Mouse (Mus musculus) left cerebral cortex, adult 2 months (tissue): ENCODE measurements around the gene S1pr4. TPM values are rescaled to one million over a fixed set of nuclear protein-coding genes. Genes with fewer than 3 reads are reported as not detected.

Experiments
- DNase-seq, 2 experiments: peaks; one replicate each; pipeline ENCODE4 v3.0.0; 2021 to 2022; ENCODE audit warnings: low spot score in 2 of 2, mixed read lengths in 1 of 2; ENCODE audit errors: extremely low spot score in 1 of 2
- H3K27ac ChIP-seq: fragments of 200-600 bp; 2 replicates; pipeline ENCODE4 v1.8.1; 2022
- H3K4me3 ChIP-seq: fragments of 200-600 bp; 2 replicates; pipeline ENCODE4 v1.8.1; 2022
- CTCF ChIP-seq: fragments of 200-600 bp; IDR thresholded peaks from 2 replicates; pipeline ENCODE4 v1.8.1; 2022; ENCODE audit warnings: antibody characterized with exemption, mild to moderate bottlenecking, moderate library complexity
- intact Hi-C: fragments of 180-260 bp; cut with DNase I; formaldehyde crosslinking; loops from one replicate; pipeline ENCODE4 v1.15.1; 2025
- total RNA-seq, 2 experiments: library from RNA; stranded (reverse); gene quantifications; 2 replicates each; pipeline ENCODE4 v1.2.3; 2021

S1pr4 gene
- total RNA-seq, 2 experiments from 2014 or later: 0.56 to 0.70 TPM

- intact Hi-C loops: no loop called here
- Histone ChIP-seq H3K4me3 (no peak overlapping the region), H3K27ac (no peak overlapping the region)
- no peak for TF ChIP-seq CTCF
- peak in 1 of 2 experiments; percentile 13 for DNase-seq
Measured at GRCm38 (mm10) chr10:81460471-81460870, 39.5 kb downstream of the S1pr4 start.

DNA sequence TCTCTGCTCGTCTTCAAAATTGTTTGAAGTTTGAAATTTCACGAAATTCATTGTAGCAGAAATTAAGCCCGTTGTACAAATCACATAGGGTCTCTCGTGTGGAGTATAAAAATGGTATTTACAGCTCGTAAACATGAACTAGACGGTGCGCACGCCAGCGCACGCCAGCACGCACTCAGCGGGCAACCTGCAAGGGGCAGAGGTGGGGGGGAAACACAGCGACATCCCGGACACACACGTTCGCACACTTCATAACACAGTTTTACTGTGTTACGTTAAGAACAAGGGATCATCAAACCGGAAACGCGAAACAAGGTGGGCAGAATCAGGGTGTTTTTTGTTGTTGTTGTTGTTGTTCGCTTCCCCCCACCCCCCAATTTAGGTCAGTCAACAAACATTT lies 40.5 kb downstream of the S1pr4 start:
- intact Hi-C loops: no loop called here

DNA sequence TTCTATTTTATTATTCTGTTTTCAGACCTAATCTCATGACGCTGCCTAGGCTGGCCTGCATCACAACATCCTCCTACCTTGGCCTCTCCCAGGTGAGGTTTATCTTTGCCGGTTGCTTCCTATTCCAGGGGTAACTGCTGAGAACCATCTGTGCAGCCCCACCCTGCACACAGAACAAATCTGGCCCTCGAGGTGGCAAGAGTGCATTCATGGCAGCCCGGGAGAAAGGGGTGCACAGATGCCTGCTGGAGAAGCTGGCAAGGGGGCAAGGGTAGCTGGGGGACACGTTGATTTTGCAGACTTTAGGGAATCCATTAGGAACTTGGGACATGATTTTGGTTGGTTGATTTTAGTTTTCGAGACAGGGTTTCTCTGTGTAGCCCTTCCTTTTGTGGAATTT lies 41.7 kb downstream of the S1pr4 start:
- intact Hi-C loops: no loop called here
- H3K27ac ChIP-seq: no peak overlapping the region
- peak in 1 of 2 experiments; percentile 11 for DNase-seq
- no peak overlapping the region for H3K4me3 ChIP-seq
- no peak for TF ChIP-seq CTCF

More for the DNA sequence above, 40.5 kb downstream of the S1pr4 start:
- no peak overlapping the region for H3K4me3 ChIP-seq
- TF ChIP-seq CTCF: no peak
- no peak for DNase-seq
- H3K27ac ChIP-seq: no peak overlapping the region

GRCm38 (mm10) chr10:81457624-81458023 lies 42.3 kb downstream of the S1pr4 start:
- Histone ChIP-seq H3K4me3 (no peak overlapping the region), H3K27ac (no peak overlapping the region)
- DNase-seq: peak; percentile 13
- intact Hi-C loops: no loop called here
- no peak for TF ChIP-seq CTCF

- Histone ChIP-seq H3K4me3 (no peak overlapping the region), H3K27ac (no peak overlapping the region)
- TF ChIP-seq CTCF: no peak
- intact Hi-C loops: no loop called here
- DNase-seq: peak; percentile 9 to 10
Measured at GRCm38 (mm10) chr10:81456983-81457563, 42.9 kb downstream of the S1pr4 start.

GRCm38 (mm10) chr10:81455181-81455895 lies 44.6 kb downstream of the S1pr4 start, which contains the start of gene Nfic:
Nfic (minus strand) TSS chr10:81455635.
- H3K27ac ChIP-seq: no peak within 1 kb of the TSS

DNA sequence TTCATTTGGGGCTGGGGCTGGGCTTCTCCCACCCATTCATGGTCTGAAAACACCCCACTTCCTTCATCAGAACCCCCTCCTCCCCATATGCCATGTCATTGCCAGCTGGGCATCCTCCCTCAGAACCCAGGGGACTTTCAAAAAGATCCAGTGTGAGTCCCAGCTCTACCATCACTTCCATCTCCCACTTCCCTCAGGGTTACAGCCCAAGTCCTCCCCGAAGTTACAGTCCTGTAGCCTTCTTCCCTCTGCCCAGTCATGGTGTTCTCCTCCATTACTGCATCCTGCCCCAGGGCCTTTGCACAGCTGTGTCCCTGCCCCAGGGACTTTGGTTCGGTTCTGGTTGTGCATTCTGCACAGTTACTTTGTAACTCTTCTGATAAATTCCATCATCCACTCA lies 45.8 kb downstream of the S1pr4 start:
- intact Hi-C loops: loop anchor here (5.0 kb wide), 1 partner anchor 257 kb away; no protein-coding TSS in a partner anchor
- no peak for TF ChIP-seq CTCF
- peak in 1 of 2 experiments; percentile 9 for DNase-seq
- Histone ChIP-seq H3K27ac (no peak overlapping the region), H3K4me3 (no peak overlapping the region)

More at GRCm38 (mm10) chr10:81455181-81455895, 44.6 kb downstream of the S1pr4 start, which contains the start of gene Nfic:
- peak; percentile 10 for DNase-seq
- no peak for TF ChIP-seq CTCF
- no peak within 1 kb of the TSS for H3K4me3 ChIP-seq
- intact Hi-C loops: no loop called here

- H3K27ac ChIP-seq: no peak overlapping the region
- no peak for TF ChIP-seq CTCF
- H3K4me3 ChIP-seq: no peak overlapping the region
- intact Hi-C loops: loop anchor here (5.0 kb wide), 1 partner anchor 256 kb away; no protein-coding TSS in a partner anchor
- DNase-seq: no peak
Measured at GRCm38 (mm10) chr10:81452947-81453288, 47.0 kb downstream of the S1pr4 start.

- peak; percentile 11 to 23 for DNase-seq
- H3K4me3 ChIP-seq: no peak overlapping the region
- no peak for TF ChIP-seq CTCF
- intact Hi-C loops: loop anchor here (5.0 kb wide), 1 partner anchor 255 kb away; no protein-coding TSS in a partner anchor
- H3K27ac ChIP-seq: no peak overlapping the region
Measured at GRCm38 (mm10) chr10:81452237-81452946, 47.5 kb downstream of the S1pr4 start.

- intact Hi-C loops: loop anchor here (2.0 to 5.0 kb wide), 2 partner anchors 163 to 254 kb away; no protein-coding TSS in a partner anchor
- DNase-seq: no peak
- Histone ChIP-seq H3K27ac (no peak overlapping the region), H3K4me3 (no peak overlapping the region)
- no peak for TF ChIP-seq CTCF
Measured at GRCm38 (mm10) chr10:81451365-81451745, 48.6 kb downstream of the S1pr4 start.

DNA sequence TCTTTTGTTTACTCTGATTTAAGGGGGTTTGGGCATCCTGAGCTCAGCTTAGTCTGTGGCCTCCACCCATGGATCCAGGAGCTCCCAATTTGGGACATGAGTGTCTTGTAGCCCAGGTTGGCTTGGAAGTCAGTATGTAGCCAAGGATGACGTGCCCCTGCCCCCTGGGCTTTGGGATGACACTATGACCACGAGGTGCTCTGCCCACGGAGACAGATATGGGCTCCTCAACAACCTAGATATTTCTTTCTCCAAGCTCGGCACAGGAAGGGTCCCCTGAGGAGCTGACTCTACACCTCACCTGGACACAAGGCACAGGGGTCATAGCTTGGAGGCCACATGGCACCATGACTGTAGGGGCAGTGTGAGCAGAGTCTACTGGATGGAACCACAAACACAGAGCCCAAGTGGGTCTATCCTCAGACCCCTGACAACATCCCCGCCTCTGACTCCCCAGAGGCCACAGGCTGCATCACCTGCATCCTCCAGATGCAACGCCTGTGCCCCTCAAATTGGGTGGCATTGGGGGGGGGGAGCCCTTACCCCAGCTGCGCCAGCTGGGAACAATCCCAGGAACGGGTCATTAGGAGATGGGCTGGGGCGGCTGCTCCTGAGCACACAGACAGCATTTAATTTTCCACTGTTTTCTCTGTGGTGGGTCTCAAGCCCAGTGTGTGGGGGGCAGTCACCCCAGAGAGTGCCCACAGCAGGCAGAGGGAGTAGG lies 49.1 kb downstream of the S1pr4 start:
- no peak for DNase-seq
- no peak for TF ChIP-seq CTCF
- Histone ChIP-seq H3K27ac (no peak overlapping the region), H3K4me3 (no peak overlapping the region)
- intact Hi-C loops: loop anchor here (1.0 to 5.0 kb wide), 4 partner anchors 56 to 254 kb away; partner anchors contain the start of gene Gm48552
